Mouse (Mus musculus) mesoderm, embryonic 11.5 days (tissue): Measurements from ENCODE around the gene Fam98c.

Experiments used
- DNase-seq: peaks from one replicate; pipeline ENCODE4 v3.0.0-alpha.2; 2012; ENCODE audit warnings: low read depth, low spot score

Gene Fam98c

DNA sequence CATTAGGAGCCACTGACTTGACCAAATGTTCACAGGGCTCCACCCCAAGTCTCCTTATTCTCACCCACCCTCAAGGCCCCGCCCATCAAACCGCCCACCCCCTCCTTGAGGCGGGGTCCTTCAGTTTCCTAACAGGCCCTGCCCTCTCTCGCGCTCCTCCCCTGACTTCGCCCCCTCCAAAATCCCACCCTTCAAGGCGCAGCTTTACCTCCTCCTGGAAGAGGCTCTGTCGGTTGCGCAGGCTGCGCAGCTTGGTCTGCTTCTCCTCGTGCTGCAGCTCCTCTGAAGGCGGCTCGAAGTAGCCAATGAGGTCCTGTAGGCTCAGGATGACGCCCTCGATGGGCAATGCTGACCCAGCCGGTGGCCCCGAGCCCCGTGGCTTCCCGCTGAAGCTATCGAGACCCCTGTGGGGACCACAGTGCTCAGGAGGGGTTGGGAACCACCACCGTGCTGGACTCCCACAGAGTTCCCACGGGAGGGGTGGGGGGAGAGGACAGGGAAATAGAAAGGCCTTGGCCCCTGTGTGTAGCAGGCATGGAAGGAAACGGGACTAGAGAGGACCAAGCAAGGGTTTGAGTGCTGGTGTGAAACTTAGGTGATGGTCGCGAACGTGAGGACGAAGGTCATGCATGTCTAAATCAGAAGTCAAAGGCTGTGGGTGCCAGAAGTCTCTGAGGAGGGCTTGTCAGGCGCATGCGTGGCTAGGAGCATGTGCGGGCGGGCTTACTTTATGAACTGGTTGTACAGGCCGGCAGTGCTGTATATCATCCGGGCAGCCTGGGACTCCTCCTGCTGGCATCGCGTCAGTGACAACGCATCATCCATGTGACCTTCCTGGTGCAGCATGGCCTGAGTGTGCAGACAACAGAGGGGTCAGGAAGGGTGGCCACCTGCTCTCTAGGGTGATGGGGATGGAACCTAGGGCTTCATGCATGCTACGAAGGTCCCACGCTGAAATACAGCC is 46.8 kb downstream of the Fam98c start:
- DNase-seq: peak; percentile 61
